Mouse (Mus musculus) G1E (cell line): ENCODE results near the gene Rnf157. TPM values are rescaled to one million over a fixed set of nuclear protein-coding genes. Genes with fewer than 3 reads are reported as not detected.
A peak's percentile ranks its signal among the peaks of the same experiment; 100 is the strongest.

Experiments used
- ATAC-seq: 2 replicates; pipeline ENCODE4 v1.8.0; 2016; ENCODE audit warnings: mild to moderate bottlenecking; ENCODE audit not compliant: insufficient number of reproducible peaks, poor library complexity, low FRiP score, severe bottlenecking; ENCODE audit errors: extremely low read depth
- DNase-seq: peaks from one replicate; pipeline ENCODE4 v3.0.0; 2012; ENCODE audit warnings: low spot score
- H3K27me3 ChIP-seq: 2 replicates; pipeline ENCODE4 v1.6.1; 2012; ENCODE audit warnings: mild to moderate bottlenecking, low read length, inconsistent platforms; ENCODE audit not compliant: insufficient read depth
- H3K36me3 ChIP-seq: replicated peaks from 2 replicates; pipeline ENCODE3; 2012; ENCODE audit warnings: mild to moderate bottlenecking, inconsistent platforms
- H3K4me1 ChIP-seq: 2 replicates; pipeline ENCODE4 v1.6.1; 2012; ENCODE audit warnings: low read depth, low read length, inconsistent platforms, mixed read lengths; ENCODE audit not compliant: insufficient read depth
- H3K4me3 ChIP-seq: 2 replicates; pipeline ENCODE4 v1.5.1; 2012; ENCODE audit warnings: low read depth, mild to moderate bottlenecking, inconsistent platforms, low read length, moderate library complexity, mixed read lengths
- H3K9me3 ChIP-seq: replicated peaks from 2 replicates; pipeline ENCODE4 v1.6.1; 2012; ENCODE audit warnings: inconsistent platforms
- CTCF ChIP-seq: IDR thresholded peaks from 2 replicates; pipeline ENCODE4 v1.5.1; 2012; ENCODE audit warnings: low read depth, low read length, inconsistent platforms, mixed read lengths
- GATA1 ChIP-seq: IDR thresholded peaks from 2 replicates; pipeline ENCODE4 v1.6.1; 2012; ENCODE audit warnings: borderline replicate concordance, low read length, inconsistent platforms, mixed read lengths
- GATA2 ChIP-seq: IDR thresholded peaks from 2 replicates; pipeline ENCODE4 v1.6.1; 2012; ENCODE audit warnings: low read depth, low read length, inconsistent platforms, borderline replicate concordance
- POLR2AphosphoS5 ChIP-seq: IDR thresholded peaks from 2 replicates; pipeline ENCODE4 v1.6.1; 2012; ENCODE audit warnings: low read depth, low read length, inconsistent platforms; ENCODE audit not compliant: insufficient replicate concordance
- TAL1 ChIP-seq: conservative IDR thresholded peaks from 2 replicates; pipeline ENCODE4 v1.6.1; 2012; ENCODE audit warnings: low read depth, low read length, inconsistent platforms, mixed read lengths
- polyA plus RNA-seq: library from polyadenylated mRNA; stranded (reverse); fragments of >175 nt; gene quantifications from 2 replicates; pipeline ENCODE4 v1.2.3, GENCODE M21; 2012
- total RNA-seq, 2 experiments: library from RNA; stranded (forward) in 1 of 2; stranded (reverse) in 1 of 2; fragments of 200-1000 nt in 1 of 2; fragments of >200 nt in 1 of 2; fragmentation: Nextera tagmentation in 1 of 2; gene quantifications; 2 replicates each; pipeline ENCODE4 v1.2.3; 2014 to 2017

Rnf157 gene
- total and polyA plus RNA-seq, 3 experiments = 7.1 to 23.7 (median 10.0) TPM

GRCm38 (mm10) chr11:116440408-116441068, 27.7 kb upstream of the Rnf157 start:
- no peak for ATAC-seq
- Histone ChIP-seq H3K4me1 (peaks cover 76% of the 10 kb centered on the region), H3K4me3 (0 out of 2 replicates have a peak overlapping the region, but pooled peaks have one; percentile 8), H3K36me3 (peaks cover 64% of the 10 kb centered on the region), H3K9me3 (no peaks in the 10 kb centered on the region), H3K27me3 (no peaks in the 10 kb centered on the region)
- no peak for DNase-seq
- TF ChIP-seq POLR2AphosphoS5 (peak; percentile 89), GATA1 (no peak)

- H3K4me1 ChIP-seq = peaks cover 75% of the 10 kb centered on the region
- peaks cover 73% of the 10 kb centered on the region for H3K36me3 ChIP-seq
- ATAC-seq = no peak
- TF ChIP-seq GATA2 = no peak
- no peak for TF ChIP-seq CTCF
- TF ChIP-seq TAL1 = no peak
- TF ChIP-seq POLR2AphosphoS5 = no peak
- TF ChIP-seq GATA1 = no peak
- no peak for DNase-seq
- no peaks in the 10 kb centered on the region for H3K9me3 ChIP-seq
- H3K4me3 ChIP-seq = no peak overlapping the region; the same call in 1 of the 2 replicates
- H3K27me3 ChIP-seq = no peaks in the 10 kb centered on the region
These were observed 26.7 kb upstream of the Rnf157 start for GRCm38 (mm10) chr11:116439269-116440240.

GRCm38 (mm10) chr11:116437541-116437940, 24.7 kb upstream of the Rnf157 start:
- Histone ChIP-seq H3K36me3 (peaks cover 69% of the 10 kb centered on the region), H3K4me3 (peak overlapping the region; percentile 69; the same call in 1 of the 2 replicates), H3K9me3 (no peaks in the 10 kb centered on the region), H3K4me1 (peaks cover 66% of the 10 kb centered on the region), H3K27me3 (no peaks in the 10 kb centered on the region)
- DNase-seq (no peak), ATAC-seq (no peak)
- no peak for TF ChIP-seq TAL1
- no peak for TF ChIP-seq GATA2
- TF ChIP-seq POLR2AphosphoS5 = no peak
- TF ChIP-seq GATA1 = no peak
- no peak for TF ChIP-seq CTCF

GRCm38 (mm10) chr11:116436725-116437331, 24.0 kb upstream of the Rnf157 start:
- Histone ChIP-seq H3K4me3 (peak overlapping the region; percentile 69; the same call in 1 of the 2 replicates), H3K36me3 (peaks cover 63% of the 10 kb centered on the region), H3K9me3 (no peaks in the 10 kb centered on the region), H3K27me3 (no peaks in the 10 kb centered on the region), H3K4me1 (peaks cover 64% of the 10 kb centered on the region)
- ATAC-seq (peak; percentile 31), DNase-seq (peak; percentile 81)
- TF ChIP-seq GATA1 (no peak), GATA2 (no peak), CTCF (no peak), TAL1 (no peak), POLR2AphosphoS5 (no peak)

- ATAC-seq (no peak; the same call in 1 of the 2 replicates), DNase-seq (no peak)
- Histone ChIP-seq H3K4me1 (peaks cover 67% of the 10 kb centered on the region), H3K27me3 (no peaks in the 10 kb centered on the region), H3K9me3 (no peaks in the 10 kb centered on the region), H3K36me3 (peaks cover 56% of the 10 kb centered on the region), H3K4me3 (peak overlapping the region; percentile 69; the same call in 1 of the 2 replicates)
- TF ChIP-seq POLR2AphosphoS5 (no peak), TAL1 (peak; percentile 61; the same call in 1 of the 2 replicates)
These were observed 23.3 kb upstream of the Rnf157 start for GRCm38 (mm10) chr11:116435992-116436724.
